Mouse (Mus musculus) stomach, postnatal 0 days (tissue): ENCODE measurements around the gene Sapcd2.

Source experiments
- CTCF ChIP-seq: IDR thresholded peaks from 2 replicates; pipeline ENCODE4 v1.5.1; 2016; ENCODE audit warnings: antibody characterized with exemption, low read depth, mild to moderate bottlenecking, moderate library complexity
- EP300 ChIP-seq: optimal IDR thresholded peaks from 2 replicates; pipeline ENCODE3; 2016; ENCODE audit warnings: antibody characterized with exemption

DNA sequence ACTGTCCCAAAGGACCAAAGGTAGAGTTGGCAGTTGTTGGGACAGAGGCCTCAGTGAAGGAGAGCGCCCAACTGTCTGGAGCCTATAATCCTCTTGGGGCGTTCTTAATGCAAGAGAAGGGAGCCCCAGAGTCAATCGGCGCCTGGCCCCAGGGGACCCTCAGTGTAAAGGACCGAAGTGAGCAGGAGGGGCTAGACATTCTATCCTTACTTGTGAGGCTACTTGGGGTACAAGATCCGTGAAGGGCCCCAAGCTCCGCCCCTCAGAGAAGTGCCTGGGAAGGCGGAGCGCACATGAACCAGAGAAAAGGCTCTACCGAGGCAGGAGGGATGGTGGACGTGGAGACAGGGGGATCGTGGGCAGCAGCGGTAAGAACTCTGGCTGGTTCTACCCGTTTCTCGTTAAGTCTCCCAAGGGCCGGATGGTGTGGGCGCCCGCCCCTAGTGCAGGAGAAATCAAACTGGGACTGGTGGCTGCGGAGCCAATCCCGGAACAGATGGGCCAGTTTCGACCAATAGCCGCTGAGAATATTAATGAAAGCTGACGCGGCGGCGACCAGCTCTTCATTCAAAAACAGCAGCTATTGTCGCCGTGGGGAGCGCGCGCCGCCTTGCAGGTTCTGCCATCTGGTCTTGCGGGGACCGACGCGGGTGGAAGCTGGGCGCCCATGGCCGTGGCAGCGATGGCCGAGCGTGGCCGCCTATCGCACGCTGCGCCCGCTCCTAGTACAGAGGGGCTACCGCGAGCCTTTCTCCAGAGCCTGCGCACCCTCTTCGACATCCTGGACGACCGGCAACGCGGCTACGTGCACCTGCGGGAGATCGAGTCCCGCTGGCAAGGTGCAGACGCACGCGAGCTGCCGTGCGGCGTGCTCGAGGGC, at the start of gene Sapcd2:
- TF ChIP-seq CTCF (no peak), EP300 (no peak)
